Mouse (Mus musculus) limb, embryonic 10.5 days (tissue): Measurements from ENCODE around the gene Cog5. TPM values are rescaled to one million over a fixed set of nuclear protein-coding genes. Genes with fewer than 3 reads are reported as not detected.

Source experiments
- DNase-seq: peaks from one replicate; pipeline ENCODE4 v3.0.0-alpha.2; 2017; ENCODE audit warnings: low spot score
- H3K27ac ChIP-seq: fragments of 300-500 bp; sonication (generic); 2 replicates; pipeline ENCODE4 v1.5.1; 2016; ENCODE audit warnings: mild to moderate bottlenecking
- H3K27me3 ChIP-seq: fragments of 300-500 bp; sonication (generic); 2 replicates; pipeline ENCODE4 v1.6.1; 2016; ENCODE audit warnings: low read depth, mild to moderate bottlenecking; ENCODE audit not compliant: poor library complexity, severe bottlenecking
- H3K36me3 ChIP-seq: fragments of 300-500 bp; sonication (generic); 2 replicates; pipeline ENCODE4 v1.6.1; 2016; ENCODE audit warnings: mild to moderate bottlenecking, moderate library complexity
- H3K4me1 ChIP-seq: fragments of 300-500 bp; sonication (generic); 2 replicates; pipeline ENCODE4 v1.6.1; 2016
- H3K4me3 ChIP-seq: fragments of 300-500 bp; sonication (generic); 2 replicates; pipeline ENCODE4 v1.5.1; 2016; ENCODE audit warnings: mild to moderate bottlenecking, moderate library complexity
- H3K9me3 ChIP-seq: fragments of 300-500 bp; sonication (generic); replicated peaks from 2 replicates; pipeline ENCODE4 v1.6.1; 2016; ENCODE audit warnings: mild to moderate bottlenecking
- WGBS: fragments of 180-500 bp; shearing (Covaris S2); methylation state at CpG from one replicate; pipeline ENCODE4 v1.1.7; 2016; 5-methylcytosine and 5-hydroxymethylcytosine counted together
- polyA plus RNA-seq: library from polyadenylated mRNA; unstranded; fragments of >200 nt; fragmentation: Nextera tagmentation; extraction: Ambion mirVana; gene quantifications from 2 replicates; pipeline ENCODE4 v1.2.1, GENCODE M21; 2016

Gene Cog5
- polyA plus RNA-seq, 1 experiment from 2014 or later: 29.7 TPM

DNA sequence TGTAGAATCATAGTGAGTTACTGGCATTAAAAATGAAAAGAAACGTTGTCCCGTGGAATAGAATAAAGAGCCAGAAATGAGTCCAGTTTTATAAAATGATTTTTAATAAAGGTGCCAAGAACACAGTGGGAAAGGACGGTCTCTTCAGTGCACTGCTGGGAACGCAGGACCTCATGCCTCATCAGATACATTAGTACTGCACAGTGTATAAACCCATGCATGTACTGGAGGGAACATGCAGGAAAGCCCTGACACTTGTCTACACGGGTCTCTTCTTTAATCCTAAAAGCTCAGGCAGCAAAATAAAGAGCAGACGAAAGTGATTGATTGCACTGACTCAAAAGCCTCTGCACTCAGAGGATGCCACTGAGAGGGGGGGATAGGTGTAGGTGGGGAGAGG, 236.0 kb downstream of the Cog5 start:
- Histone ChIP-seq H3K36me3 (peaks cover 13% of the 10 kb centered on the region), H3K9me3 (no peaks in the 10 kb centered on the region), H3K4me3 (no peak overlapping the region), H3K27ac (no peak overlapping the region), H3K4me1 (peaks cover 6% of the 10 kb centered on the region), H3K27me3 (no peaks in the 10 kb centered on the region)
- WGBS: 79% methylated on average over 6 of the region's 6 CpGs
- no peak for DNase-seq

DNA sequence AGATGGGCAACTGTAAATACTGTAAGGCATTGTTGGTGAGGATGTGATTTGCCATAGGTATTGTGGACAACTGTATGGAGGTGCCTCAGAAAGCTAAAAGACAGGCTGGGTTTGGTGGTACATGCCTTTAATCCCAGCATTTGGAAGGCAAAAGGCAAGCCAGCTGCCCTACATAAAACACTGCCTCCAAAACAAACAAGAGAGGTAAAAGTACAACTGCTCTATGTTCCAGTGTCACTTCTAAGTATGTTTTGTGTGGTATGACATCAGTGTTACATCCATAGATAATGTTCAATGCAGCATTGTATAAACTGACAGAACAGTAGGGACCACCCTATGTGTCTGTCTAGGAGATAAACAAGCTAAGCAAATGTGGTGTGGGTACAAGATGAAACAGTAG, 237.4 kb downstream of the Cog5 start:
- DNase-seq: no peak
- Histone ChIP-seq H3K27me3 (no peaks in the 10 kb centered on the region), H3K27ac (no peak overlapping the region), H3K36me3 (peaks cover 6% of the 10 kb centered on the region; the same call in 1 of the 2 replicates), H3K4me3 (no peak overlapping the region), H3K4me1 (peaks cover 20% of the 10 kb centered on the region), H3K9me3 (no peaks in the 10 kb centered on the region)

DNA sequence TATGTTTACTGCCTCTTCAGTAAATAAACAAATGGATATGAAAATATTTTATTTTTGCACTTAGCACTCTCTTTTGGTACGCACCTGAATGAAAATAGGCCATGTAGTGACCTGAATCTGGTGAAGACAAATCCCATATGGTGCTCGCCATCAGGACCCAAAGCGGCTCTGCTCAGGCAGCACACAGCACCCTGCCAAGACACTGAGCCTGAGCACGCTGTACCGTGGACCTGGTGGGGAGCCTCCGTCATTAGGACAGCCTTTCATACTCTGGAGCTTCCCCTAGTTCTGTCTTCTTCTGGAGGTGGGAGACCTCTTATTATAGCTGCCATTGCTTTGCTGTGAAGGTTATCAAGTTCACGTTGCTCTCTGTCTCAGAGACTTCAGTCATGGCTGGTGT, 238.1 kb downstream of the Cog5 start:
- H3K27me3 ChIP-seq: no peaks in the 10 kb centered on the region
- no peak overlapping the region for H3K27ac ChIP-seq
- WGBS: 96% methylated on average over 7 of the region's 7 CpGs
- no peaks in the 10 kb centered on the region for H3K36me3 ChIP-seq
- H3K9me3 ChIP-seq: no peaks in the 10 kb centered on the region
- no peak for DNase-seq
- H3K4me1 ChIP-seq: peaks cover 25% of the 10 kb centered on the region
- H3K4me3 ChIP-seq: no peak overlapping the region

DNA sequence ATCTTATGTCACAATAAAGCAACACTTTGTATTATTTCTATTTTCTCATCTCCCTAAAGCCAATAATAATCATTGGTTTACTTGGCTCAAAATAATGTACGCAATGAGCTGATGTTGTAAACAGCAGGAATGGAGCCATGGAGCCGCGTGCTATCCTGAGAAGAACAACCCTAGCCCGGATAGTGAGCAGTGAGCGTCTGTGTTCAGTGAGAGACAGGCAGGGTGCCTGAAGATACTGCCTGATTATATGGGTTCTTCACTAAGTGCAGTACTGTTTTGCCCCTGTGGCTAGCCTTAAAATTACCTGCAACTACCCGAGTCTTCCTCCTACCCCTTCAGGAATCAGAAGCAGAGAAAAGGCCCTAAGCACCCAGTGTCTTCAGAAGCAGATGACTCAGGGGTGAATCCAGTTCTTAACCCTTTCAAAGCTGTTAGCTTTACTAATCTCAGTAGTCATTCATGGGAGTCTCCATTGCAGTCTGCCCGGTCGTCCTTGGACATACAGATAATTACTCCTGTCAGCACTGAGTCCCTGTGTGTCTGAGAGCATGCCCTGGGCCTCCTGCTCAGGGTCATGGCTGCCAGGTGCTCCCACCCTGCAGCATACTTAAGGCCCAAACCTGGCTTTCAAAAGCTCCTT, 240.5 kb downstream of the Cog5 start:
- Histone ChIP-seq H3K27ac (no peak overlapping the region), H3K4me3 (no peak overlapping the region), H3K9me3 (no peaks in the 10 kb centered on the region), H3K36me3 (no peaks in the 10 kb centered on the region), H3K27me3 (no peaks in the 10 kb centered on the region), H3K4me1 (peaks cover 25% of the 10 kb centered on the region)
- no peak for DNase-seq
- 40% methylated on average over 8 of the region's 8 CpGs for WGBS

DNA sequence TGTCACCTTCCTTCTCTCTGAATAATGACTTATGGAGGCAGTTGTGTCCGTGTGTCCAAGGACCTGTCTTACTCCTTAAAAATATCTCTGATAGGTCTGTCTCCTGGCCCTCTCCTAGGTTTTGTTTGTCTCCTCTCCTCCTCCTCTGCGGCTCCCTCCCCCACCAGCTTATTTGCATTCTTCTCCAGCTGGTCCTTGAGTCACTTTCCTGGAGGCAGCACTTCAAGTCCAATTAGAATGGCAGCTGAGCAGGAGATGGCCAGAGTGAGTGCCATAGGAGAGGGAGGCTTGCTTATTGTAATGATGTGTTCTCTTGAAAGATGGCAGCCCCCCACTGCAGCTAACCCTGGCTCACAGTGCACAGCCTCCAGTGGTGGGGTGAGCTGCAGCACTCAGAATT, 241.2 kb downstream of the Cog5 start:
- H3K9me3 ChIP-seq: no peaks in the 10 kb centered on the region
- no peak for DNase-seq
- H3K4me3 ChIP-seq: no peak overlapping the region
- 20% methylated on average over 2 of the region's 2 CpGs for WGBS
- peaks cover 25% of the 10 kb centered on the region for H3K4me1 ChIP-seq
- H3K27me3 ChIP-seq: no peaks in the 10 kb centered on the region
- peak overlapping the region; percentile 61; the same call in 1 of the 2 replicates for H3K27ac ChIP-seq
- H3K36me3 ChIP-seq: no peaks in the 10 kb centered on the region

DNA sequence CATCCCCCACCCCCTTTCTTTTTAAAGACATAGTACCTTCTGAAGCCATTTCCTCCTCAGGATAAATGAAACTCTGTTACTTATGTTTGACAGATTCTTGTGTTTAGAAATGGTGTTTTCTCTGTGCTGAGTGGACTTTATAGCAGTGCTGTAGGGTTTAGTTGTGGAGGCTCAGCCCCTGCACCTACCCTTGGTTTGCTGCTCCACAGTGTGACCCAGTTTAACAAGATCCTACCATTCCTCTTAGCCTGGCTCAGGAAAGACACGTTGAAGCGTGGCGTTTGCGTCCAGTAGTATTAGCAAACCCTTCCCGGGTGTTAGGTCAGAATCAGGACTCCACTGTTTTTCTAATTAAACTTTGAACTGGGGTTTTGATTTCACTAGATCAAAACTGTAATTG, 241.6 kb downstream of the Cog5 start:
- peak overlapping the region; percentile 61 for H3K27ac ChIP-seq
- H3K27me3 ChIP-seq: no peaks in the 10 kb centered on the region
- peaks cover 25% of the 10 kb centered on the region for H3K4me1 ChIP-seq
- no peak for DNase-seq
- H3K36me3 ChIP-seq: no peaks in the 10 kb centered on the region
- 30% methylated on average over 5 of the region's 5 CpGs for WGBS
- no peak overlapping the region for H3K4me3 ChIP-seq
- no peaks in the 10 kb centered on the region for H3K9me3 ChIP-seq

DNA sequence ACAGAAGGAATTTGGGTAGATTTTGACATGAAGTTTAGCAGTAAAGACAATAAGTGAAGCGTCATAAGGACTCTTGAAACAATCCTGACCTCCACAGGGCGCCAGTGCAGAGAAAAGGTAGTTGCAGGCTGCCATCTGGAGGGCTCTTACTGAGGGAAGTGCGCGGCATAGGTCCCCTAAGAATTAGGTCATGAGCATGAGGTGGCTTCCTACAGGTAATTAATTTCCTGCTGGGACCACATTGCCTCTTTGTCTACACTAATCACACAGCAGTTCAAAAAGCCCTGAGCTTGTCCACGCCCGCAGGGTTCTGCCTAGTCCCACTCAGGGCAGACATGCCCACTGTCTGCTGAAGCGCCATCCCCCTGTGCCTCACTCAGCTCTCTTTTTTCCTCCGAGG, 242.3 kb downstream of the Cog5 start:
- H3K4me3 ChIP-seq: no peak overlapping the region
- H3K4me1 ChIP-seq: peaks cover 25% of the 10 kb centered on the region
- DNase-seq: no peak
- peak overlapping the region; percentile 61; the same call in 1 of the 2 replicates for H3K27ac ChIP-seq
- H3K9me3 ChIP-seq: no peaks in the 10 kb centered on the region
- no peaks in the 10 kb centered on the region for H3K27me3 ChIP-seq
- 41% methylated on average over 8 of the region's 8 CpGs for WGBS
- H3K36me3 ChIP-seq: no peaks in the 10 kb centered on the region; the same call in 1 of the 2 replicates

DNA sequence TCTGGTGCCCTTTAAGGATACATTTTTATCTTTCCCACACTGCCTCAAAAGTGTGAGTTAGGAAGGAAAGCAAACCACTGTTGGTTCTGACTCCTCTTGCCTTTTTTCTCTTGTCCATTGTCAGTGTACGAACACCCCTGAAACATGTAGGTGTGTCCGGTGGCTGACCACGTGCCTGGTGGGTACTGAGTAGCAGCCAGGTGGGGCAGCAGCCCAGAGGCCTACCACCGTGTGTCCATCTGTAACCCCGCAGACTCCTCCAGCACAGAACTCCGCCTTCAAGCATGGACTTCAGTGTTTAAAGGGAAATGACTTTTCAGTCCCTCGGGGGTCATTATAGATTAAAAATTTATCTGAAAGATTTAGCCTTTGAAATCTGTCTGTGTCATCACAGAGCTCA, 242.8 kb downstream of the Cog5 start:
- WGBS: 74% methylated on average over 7 of the region's 7 CpGs

DNA sequence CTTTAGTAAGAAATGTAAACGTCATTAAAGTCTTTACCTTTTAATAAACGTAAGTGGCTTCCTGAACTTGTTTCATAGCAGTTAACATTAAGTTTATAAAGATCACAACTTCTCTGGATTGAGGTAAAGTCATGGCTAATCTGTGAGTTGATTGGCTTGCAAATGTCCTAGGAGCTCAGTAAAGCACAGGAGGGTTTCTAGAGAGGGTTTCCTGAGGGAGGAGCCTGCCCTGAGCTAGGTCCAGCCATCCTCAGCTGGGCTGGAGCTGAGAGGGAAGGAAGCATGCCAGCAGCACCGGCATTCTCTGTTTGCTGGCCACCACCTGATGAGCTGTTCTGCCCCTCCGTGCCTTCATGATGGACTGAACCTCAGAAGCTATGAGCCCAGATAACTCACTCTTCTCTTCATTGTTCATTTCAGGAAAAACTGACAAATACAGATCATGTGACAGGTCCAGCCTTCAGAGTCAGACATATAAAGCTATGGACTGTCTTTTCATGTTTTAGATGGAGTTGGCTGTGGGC, 245.8 kb downstream of the Cog5 start:
- Histone ChIP-seq H3K27ac (no peak overlapping the region), H3K4me3 (no peak overlapping the region), H3K9me3 (no peaks in the 10 kb centered on the region), H3K36me3 (peaks cover 4% of the 10 kb centered on the region; the same call in 1 of the 2 replicates), H3K27me3 (no peaks in the 10 kb centered on the region), H3K4me1 (peaks cover 21% of the 10 kb centered on the region)
- WGBS: 85% methylated on average over 4 of the region's 4 CpGs
- DNase-seq: no peak

More for the DNA sequence above, 242.8 kb downstream of the Cog5 start:
- H3K36me3 ChIP-seq: peaks cover 2% of the 10 kb centered on the region; the same call in 1 of the 2 replicates
- DNase-seq: no peak
- H3K4me3 ChIP-seq: no peak overlapping the region
- no peaks in the 10 kb centered on the region for H3K27me3 ChIP-seq
- peak overlapping the region; percentile 61; the same call in 1 of the 2 replicates for H3K27ac ChIP-seq
- peaks cover 25% of the 10 kb centered on the region for H3K4me1 ChIP-seq
- H3K9me3 ChIP-seq: no peaks in the 10 kb centered on the region

DNA sequence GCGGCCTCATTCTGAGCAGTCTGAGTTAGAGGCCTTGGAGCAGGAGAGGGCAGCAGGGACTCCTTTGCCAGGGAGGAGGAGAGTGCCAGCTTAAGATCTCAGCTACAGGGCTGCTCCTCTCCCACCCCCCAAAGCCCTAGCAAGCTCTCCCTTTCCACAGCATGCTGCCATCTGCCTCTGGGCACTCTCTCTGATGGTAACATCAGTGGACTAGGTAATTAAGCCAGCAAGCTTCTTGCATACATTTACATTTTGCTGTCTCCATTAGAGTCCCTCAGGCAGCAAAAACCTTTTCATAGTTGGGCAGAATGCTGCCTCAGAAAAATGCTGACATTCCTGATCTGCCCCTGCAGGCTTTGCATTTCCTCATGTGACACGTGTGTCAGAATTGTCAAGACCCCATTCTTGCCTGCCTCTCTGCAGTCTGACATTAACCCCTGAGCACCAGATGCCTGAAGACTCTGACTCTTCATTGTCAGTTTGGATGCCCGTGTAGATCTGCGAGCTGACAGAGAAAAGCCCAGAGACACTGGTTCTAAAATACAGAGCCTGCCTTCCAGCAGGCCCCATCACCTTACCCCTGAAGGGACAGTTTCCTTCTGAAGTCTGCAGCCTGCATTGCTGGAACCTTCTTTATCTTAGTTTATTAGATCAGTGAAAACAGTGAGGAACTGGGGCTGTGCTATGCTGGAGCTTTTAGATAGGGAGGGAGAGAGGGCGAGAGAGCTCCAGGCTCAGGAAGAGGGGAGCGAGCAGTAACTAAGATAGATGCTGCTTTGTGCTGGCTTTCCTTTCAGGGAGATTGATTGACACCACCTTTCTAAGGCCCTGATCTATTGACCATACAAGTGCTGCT, 251.3 kb downstream of the Cog5 start:
- H3K27ac ChIP-seq: no peak overlapping the region
- no peak overlapping the region for H3K4me3 ChIP-seq
- H3K4me1 ChIP-seq: no peaks in the 10 kb centered on the region
- H3K9me3 ChIP-seq: no peaks in the 10 kb centered on the region
- peaks cover 4% of the 10 kb centered on the region; the same call in 1 of the 2 replicates for H3K36me3 ChIP-seq
- no peaks in the 10 kb centered on the region for H3K27me3 ChIP-seq
- 48% methylated on average over 6 of the region's 6 CpGs for WGBS
- DNase-seq: no peak

DNA sequence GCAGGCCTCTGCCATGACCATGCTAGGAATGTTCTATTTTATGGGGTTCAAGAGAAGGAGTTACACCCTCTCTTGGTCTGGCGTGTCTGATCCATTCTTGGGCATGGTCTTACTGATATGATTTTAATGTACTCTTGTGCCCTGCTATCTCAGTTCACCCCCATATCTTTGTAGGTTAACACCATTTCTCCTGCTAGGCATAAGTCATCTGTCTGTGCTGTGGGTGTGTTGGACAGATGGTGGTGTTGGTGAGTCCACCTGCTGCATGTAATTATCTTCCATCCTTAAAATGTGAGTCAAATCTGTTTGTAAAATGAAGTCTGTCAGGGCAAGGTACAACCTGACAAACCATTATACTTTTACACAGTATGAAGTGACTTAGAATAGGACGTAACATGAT, 252.8 kb downstream of the Cog5 start:
- 94% methylated on average over 2 of the region's 2 CpGs for WGBS
- no peak for DNase-seq
- H3K4me1 ChIP-seq: no peaks in the 10 kb centered on the region
- H3K4me3 ChIP-seq: no peak overlapping the region
- peaks cover 3% of the 10 kb centered on the region; the same call in 1 of the 2 replicates for H3K36me3 ChIP-seq
- H3K9me3 ChIP-seq: no peaks in the 10 kb centered on the region
- no peaks in the 10 kb centered on the region for H3K27me3 ChIP-seq
- H3K27ac ChIP-seq: no peak overlapping the region

DNA sequence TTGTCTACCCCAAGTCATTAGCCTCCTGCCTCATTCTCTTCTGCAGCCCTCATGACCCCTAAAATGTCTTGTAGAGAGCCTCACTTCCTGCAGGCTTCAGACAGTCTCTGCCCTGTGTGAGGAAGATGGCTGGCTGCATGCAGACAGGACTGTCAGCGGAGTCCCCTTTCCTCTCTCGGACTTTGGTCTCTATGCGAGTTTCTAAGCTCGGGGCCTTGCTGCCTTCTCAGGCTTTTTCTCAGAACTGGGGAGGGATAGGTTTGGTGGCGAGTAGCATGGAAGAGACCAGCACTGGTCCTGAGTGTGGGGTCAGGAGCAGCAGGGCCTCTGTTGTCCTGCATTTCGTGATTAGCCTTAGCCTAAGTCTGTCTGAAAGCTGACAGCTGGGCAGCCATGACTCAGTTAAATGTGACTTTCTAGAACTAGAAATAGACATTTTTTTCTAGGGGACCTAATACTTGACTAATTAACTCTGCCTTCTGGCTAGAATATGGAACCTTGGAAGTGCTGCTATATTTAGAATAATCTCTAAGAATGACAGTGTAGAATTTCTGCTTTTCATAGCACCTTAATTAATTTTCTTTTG, 258.4 kb downstream of the Cog5 start:
- no peaks in the 10 kb centered on the region for H3K27me3 ChIP-seq
- H3K4me1 ChIP-seq: no peaks in the 10 kb centered on the region
- 87% methylated on average over 6 of the region's 6 CpGs for WGBS
- H3K9me3 ChIP-seq: no peaks in the 10 kb centered on the region
- no peak overlapping the region for H3K27ac ChIP-seq
- no peak overlapping the region for H3K4me3 ChIP-seq
- DNase-seq: no peak
- no peaks in the 10 kb centered on the region for H3K36me3 ChIP-seq

DNA sequence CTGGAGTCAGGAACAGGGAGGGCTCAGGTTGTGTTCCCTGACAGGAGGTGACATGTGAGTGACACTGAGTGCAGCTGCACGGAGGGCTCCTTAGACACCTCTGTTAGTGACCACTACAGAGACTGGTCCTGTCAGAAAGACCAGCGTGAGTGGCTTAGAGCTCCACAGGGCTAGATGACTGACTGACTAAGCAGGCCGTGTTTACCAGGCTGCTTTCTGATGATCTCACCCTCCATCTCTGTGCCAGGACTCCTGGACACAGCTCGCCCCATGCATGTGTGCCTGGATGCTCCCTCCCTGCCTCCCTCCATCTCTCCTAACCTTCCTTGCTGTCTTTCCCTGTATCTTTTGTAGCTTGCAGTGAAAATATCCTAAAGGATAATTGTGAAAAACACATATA, 258.9 kb downstream of the Cog5 start:
- no peak overlapping the region for H3K27ac ChIP-seq
- WGBS: 84% methylated on average over 4 of the region's 4 CpGs
- H3K9me3 ChIP-seq: no peaks in the 10 kb centered on the region
- H3K4me1 ChIP-seq: no peaks in the 10 kb centered on the region
- H3K27me3 ChIP-seq: no peaks in the 10 kb centered on the region
- H3K4me3 ChIP-seq: no peak overlapping the region
- H3K36me3 ChIP-seq: no peaks in the 10 kb centered on the region
- no peak for DNase-seq
